Mouse (Mus musculus): Measurements from ENCODE around the gene Dact3.

Dact3 gene

GRCm38 (mm10) chr7:16915461-16916340, 40.6 kb downstream of the Dact3 start:
- no peak for DNase-seq (ENCODE audit: low spot score in 2 of 2)

DNA sequence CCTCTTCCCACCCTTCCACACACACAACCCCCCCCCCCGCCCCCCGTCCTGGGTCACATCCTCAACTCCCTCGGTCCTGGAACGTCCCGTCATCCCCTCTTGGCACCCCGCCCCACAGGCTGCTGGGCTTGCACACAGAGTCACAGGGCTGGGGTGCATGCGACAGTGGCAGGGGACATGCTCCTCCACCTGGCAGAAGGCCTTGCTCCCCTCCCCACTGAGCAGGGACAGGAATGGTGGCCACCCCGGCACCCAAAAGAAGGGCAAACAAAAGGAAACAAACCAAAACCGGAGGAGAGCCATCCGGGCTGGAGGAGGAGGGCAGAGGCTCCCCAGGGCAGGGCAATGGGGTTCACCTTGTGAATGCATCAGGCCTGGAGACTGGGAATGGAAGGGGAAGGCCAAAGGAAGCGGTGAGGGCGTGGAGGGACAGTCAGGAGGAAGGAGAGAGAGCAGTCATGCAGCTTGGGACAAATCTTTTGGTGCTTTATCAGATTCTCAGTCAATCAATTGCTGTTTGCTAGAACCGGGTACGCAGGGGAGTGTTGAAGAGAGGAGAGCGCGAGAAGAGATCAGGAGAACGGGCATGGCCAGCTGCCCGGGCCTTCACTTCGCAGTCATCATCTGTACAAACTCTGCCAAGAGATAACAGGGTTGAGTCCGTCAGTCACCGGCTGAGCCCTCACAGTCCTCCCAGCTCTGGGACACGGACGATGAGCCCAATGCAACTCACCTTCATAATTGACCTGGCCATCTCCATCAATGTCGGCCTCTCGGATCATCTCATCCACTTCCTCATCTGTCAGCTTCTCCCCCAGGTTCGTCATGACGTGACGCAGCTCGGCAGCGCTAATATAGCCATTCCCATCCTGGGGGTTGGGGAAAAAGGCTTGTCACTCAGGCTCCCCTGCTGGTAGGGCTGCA, 41.5 kb downstream of the Dact3 start:
- no peak for DNase-seq (ENCODE audit: low spot score in 2 of 2)

GRCm38 (mm10) chr7:16917447-16917846, 42.3 kb downstream of the Dact3 start:
- no peak for DNase-seq (ENCODE audit: low spot score in 2 of 2)

DNA sequence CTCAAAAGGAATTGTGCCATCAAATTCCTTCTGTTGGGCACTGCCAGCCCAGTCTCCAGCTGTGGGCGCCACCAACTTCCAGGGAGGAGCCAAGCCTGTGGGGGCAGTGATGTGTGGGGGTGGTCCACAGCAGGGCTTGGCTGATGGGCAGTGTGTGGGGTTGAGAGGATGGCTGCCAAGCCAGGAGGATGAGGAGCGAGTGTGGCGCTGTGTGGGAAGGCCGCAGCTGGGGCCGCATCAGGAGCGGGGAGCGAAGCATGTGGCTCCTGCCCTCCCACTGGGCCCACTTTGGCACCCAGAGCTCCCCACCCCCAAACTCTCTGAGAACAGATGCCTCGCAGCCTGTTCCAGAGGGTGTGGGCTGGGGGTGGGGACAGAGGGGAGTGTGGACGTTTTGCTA, 42.9 kb downstream of the Dact3 start:
- no peak for DNase-seq (ENCODE audit: low spot score in 2 of 2)

GRCm38 (mm10) chr7:16918670-16919069, 43.6 kb downstream of the Dact3 start:
- no peak for DNase-seq (ENCODE audit: low spot score in 2 of 2)

DNA sequence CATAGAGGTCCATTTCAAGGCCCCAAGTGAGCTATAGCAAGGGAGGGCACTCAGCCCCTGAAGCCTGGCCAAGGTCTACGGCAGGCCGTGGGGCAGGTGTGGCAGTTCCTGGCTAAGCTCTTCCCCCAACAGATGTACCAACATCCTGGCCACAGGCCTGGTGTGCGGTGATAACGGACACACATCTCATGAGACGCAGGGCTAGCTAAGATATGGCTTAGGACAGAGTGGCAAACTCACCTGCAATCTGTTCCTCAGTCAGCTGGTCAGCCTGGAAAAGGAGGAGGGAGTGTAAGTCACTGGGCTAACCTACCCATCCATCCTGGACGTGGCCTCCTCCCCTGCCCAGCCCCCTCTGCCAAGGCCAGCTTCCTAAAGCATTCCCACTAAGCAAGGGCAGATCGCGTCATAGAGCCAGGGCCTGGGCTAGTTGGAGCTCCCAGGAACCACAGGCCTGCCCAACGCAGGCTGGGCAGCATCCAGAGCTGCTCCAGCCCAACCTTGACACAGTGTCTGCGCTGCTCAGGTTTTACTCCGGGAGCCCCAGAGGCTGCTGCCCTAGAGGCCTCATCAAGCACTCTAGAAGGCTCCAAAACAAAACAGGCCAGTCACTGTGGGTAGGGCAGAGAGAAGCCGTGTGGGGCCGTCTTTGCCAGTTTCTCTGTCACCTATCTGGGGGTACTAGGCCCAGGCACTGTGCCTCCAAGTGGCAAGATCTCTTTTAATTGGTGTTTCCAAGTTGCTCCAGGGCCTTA, 44.5 kb downstream of the Dact3 start:
- no peak for DNase-seq (ENCODE audit: low spot score in 2 of 2)

DNA sequence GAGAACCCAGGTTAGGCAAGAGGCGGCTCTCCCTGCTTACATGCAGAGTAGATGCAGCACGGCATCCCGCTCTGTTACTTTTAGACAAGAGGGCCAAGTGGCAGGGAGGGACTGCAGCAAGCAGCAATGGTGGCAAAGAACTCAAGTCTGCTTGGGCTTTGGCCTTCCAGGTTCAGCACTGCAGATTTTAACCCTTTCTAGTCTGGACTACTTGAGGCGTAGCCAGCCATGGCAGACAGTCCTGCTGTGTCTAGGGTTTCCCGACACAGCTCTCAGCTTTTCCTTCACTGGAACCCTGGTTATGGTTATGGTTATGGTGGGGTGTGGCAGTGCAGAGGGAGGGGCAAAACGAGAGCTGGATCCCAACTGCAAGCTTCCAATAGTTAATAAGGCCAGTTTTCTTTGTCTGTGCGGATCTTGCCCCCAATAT, 45.0 kb downstream of the Dact3 start:
- no peak for DNase-seq (ENCODE audit: low spot score in 2 of 2)

DNA sequence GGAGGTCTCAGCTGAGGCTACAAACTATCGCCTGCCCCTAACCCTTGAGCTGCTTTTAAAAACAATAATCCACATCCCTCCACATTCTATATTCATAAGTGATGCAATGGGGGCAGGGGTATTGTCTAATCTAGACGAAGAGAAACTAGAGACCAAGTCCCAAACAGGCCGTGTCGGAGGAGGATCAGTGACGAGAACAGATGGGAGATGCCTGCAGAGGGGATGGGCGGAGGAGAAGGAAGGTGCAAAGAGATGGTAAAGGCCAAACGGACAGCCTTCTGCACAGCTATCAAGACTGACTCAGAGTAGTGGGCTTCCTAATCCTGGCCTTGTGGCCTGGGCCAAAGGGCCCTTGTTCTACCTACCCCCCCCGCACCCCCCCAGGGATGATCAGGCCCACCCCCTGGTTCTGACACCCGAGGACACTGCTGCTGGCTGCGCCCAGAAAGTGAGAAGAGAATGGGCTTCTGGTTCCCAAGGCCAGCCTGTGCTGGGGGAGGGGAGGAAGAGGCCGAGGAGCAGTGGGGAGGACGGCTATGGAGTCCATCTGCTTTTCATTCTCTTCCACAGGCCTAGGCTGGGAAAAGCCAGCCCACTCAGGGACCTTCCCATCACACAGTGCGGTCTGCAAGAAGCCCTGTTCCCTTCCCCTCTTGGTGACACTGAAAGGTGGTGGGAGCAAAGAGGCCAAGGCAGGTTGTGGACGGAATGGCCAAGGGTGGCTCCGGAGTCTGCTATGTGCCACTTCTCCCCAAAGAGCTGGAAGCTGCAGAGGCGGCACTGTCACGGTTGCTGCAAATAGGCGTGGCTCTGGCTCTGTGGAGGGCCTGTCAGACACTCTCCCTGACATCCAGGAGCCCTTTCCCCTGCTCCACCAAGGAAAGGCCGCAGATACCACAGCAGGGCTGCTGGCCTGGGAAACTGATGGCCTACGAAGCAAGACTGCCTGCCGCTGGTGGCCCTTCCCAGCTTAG, 46.0 kb downstream of the Dact3 start:
- DNase-seq (ENCODE audit: low spot score in 2 of 2): no peak

DNA sequence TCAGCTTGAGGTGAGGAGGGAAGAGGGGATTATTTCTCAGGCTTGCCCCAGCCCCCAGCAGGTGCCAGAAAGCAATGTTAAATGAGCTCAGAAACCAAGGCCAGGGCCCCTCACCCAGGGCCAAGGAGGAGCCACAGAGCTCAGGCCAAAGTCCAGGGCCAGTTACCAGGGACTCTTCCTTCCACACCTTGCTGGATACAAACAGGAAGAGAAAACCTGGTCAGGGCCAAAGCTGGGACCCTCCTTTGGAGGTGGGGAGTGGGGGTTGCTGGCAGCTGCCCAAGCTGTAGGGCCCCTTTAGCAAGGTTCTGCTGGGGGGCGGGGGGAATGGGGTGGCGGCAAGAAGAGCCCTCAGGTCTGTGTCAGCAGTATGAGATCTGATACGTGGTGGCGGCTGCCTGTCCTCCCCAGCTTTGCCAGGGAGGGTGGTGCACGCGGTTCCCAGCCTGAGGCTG, 46.8 kb downstream of the Dact3 start:
- DNase-seq (ENCODE audit: low spot score in 2 of 2): no peak

GRCm38 (mm10) chr7:16922360-16922973, 47.4 kb downstream of the Dact3 start:
- DNase-seq (ENCODE audit: low spot score in 2 of 2): no peak

GRCm38 (mm10) chr7:16923283-16924036, 48.3 kb downstream of the Dact3 start:
- peak; percentile 46 to 58 for DNase-seq (ENCODE audit: low spot score in 2 of 2)

GRCm38 (mm10) chr7:16924037-16924834, 49.1 kb downstream of the Dact3 start, which contains the start of gene Calm3:
Calm3 (minus strand) TSS chr7:16924114.
- DNase-seq (ENCODE audit: low spot score in 2 of 2): peak; percentile 99

GRCm38 (mm10) chr7:16928341-16928740, 53.2 kb downstream of the Dact3 start:
- DNase-seq (ENCODE audit: low spot score in 2 of 2): no peak

- DNase-seq (ENCODE audit: low spot score in 2 of 2): peak; percentile 33 to 67
These were observed 55.7 kb downstream of the Dact3 start for GRCm38 (mm10) chr7:16930850-16931249.

- peak; percentile 68 to 86 for DNase-seq (ENCODE audit: low spot score in 2 of 2)
These were observed 57.0 kb downstream of the Dact3 start for GRCm38 (mm10) chr7:16931968-16932627.

DNA sequence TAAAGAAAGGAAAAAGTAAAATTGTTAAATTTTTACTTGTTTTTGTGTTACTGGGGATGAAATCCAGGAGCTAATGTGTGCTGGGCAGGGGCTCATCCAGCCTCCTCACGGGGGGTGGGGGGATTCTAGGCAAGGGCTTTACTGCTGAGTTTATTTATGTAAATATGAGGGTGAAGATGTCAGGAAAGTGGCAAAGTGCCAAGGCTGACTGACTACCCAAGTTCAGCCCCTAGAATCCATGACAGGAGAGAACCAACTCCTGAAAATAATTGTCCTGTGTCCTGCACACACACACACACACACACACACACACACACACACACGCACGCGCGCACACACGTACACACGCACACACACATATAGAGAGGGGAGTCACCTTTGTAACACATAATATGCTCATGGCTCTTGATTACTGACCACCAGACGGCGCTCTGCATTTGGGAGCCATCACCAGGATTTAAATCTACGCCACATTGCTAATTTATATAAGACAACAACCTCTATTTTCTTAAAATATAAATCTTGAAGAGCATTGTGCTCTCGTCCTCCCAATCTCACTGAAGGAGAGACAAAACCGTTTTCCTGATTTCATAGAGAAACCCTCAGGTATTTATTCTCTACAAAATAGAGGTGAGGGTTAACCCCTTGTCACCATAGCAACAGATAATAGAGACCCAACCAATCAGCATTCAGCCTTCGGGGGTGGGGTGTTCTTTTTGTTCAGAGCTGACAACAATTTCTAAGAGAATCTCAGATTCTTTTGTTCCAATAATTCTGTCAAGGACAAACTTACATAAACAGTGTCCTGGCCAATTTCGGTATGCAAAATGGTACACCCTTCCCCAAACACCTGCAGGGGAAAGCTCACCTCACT, 57.8 kb downstream of the Dact3 start:
- peak in 1 of 2 experiments; percentile 74 for DNase-seq (ENCODE audit: low spot score in 2 of 2)

All from thymus, postnatal 10 days (tissue).